Mouse (Mus musculus) brain, embryonic 14.5 days (tissue): ENCODE measurements at regions not wholly inside any gene's neighbourhood (a gene's known extent, or its start where the extent isn't known, plus 50 kb on each side); places are given as distances from the start of the nearest gene placed in this dataset.

ENCODE experiments used
- DNase-seq: peaks from one replicate; pipeline ENCODE4 v3.0.0-alpha.2; 2011; ENCODE audit warnings: low read depth
- CTCF ChIP-seq: fragments of 200-500 bp; IDR thresholded peaks from 2 replicates; pipeline ENCODE4 v1.5.1; 2012; ENCODE audit warnings: inconsistent platforms, mild to moderate bottlenecking, moderate library complexity, borderline replicate concordance; ENCODE audit not compliant: insufficient read depth, insufficient read length; ENCODE audit errors: extremely low read depth
- POLR2A ChIP-seq: fragments of 200-500 bp; IDR thresholded peaks from 2 replicates; pipeline ENCODE4 v1.6.1; 2012; ENCODE audit warnings: mild to moderate bottlenecking, inconsistent platforms, borderline replicate concordance; ENCODE audit not compliant: poor library complexity, insufficient read depth, insufficient read length, severe bottlenecking; ENCODE audit errors: extremely low read depth

DNA sequence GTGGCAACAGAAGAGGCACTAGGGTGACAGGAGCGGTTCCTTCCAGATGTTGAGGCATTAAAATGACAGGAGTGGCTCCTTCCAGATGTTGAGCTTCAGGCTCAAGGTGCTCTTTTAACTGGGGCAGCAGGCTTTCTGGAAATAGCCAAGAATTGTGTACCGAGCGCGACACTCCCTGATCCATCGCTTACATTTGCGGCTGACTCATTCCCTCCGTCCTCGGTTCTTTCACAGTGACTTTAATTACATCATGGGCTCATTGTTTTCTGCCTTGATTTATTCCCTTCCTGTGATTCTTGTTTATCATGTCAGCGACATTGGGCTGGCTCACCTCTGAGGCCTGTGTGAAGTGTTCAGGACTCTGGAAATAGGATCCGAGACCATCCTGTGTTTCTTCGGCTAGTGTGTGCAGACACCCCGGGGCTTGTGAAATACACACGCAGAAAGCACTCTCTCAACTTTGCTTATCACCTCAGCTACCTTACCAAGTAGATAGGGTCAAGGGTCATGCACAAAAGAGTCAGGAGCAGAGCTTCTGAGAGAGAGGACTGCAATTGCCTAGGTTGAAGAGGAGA lies 63.1 kb upstream of the Slc35c1 start:
- TF ChIP-seq CTCF = no peak
- TF ChIP-seq POLR2A = no peak
- no peak for DNase-seq

DNA sequence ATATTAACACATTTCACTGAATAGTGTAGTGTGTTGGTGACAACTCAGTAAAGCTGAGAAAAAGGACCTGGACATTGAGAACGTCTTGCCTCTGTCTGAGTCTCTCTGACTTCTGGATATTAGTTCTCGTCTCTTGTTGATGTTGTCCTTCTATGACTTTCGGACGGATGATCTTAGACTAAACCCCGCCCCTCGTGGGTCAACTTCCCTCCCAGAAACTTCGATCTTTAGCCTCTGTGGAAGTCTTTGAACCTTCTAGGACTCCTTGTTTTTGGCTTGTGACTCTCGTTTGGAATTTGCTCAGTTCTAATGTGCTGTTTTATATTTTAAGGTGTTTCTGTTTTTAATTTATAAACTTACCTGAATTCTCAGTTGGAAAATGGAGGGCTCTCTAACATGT lies 61.2 kb upstream of the Slc35c1 start:
- TF ChIP-seq POLR2A (no peak), CTCF (no peak)
- no peak for DNase-seq

DNA sequence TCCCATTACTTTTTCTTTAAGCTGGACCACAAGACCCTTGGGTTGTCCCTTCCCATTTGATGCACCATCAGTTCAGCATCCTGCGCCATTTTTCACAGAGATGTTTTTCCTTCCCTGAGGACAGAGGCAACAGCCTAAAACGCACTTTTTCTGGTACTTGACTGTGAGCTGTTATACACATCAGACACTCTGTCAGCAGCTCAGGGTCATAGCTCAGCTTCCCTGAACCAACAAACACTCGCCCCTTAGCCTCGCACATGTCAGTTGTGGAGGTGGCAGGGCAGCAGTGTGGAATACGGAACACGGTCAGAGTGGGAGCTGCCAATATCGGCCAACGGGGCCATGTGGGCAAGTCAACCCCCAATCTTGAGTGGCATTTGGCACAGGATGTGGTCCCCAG lies 59.1 kb upstream of the Slc35c1 start:
- TF ChIP-seq POLR2A = no peak
- TF ChIP-seq CTCF = no peak
- DNase-seq = no peak

DNA sequence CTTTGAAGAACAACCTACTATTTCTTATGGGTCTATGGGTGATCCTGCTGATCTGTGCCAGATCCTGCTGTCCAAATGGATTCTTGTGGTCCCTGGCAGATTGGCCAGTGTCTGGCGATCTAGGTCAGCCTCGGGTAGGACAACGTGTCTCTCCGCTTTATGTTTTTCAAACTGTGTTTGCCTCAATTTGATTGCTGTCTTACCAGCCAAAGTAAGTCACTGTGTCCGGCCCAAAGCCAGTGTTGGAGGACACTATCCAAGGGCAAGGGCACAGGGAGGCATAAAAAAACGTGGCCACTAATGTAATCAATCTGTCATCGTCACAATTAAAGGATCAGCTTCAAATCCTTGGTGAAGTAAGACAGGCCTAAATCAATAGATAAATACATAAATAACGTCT lies 58.6 kb upstream of the Slc35c1 start:
- TF ChIP-seq POLR2A (no peak), CTCF (no peak)
- DNase-seq = no peak

DNA sequence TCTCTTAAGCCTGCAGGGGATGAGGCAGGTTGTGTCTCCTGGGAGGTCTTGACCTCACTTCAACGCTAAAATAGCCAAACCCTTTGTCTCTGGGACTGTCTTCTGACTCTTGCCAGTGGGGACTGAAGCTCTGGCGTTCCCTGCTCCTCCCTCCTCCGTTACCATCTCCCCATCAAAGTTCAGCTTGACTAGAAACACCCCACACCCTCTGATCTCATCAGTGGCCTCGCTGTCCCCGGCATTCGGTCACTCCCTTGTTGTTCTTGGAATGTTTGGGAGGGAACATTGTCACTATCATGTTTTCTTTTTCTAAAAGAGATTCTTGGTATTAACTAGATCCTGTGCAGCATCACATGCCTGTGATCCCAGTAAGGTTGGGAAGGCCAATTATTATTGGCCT lies 54.6 kb upstream of the Slc35c1 start:
- DNase-seq = no peak
- TF ChIP-seq CTCF = no peak

DNA sequence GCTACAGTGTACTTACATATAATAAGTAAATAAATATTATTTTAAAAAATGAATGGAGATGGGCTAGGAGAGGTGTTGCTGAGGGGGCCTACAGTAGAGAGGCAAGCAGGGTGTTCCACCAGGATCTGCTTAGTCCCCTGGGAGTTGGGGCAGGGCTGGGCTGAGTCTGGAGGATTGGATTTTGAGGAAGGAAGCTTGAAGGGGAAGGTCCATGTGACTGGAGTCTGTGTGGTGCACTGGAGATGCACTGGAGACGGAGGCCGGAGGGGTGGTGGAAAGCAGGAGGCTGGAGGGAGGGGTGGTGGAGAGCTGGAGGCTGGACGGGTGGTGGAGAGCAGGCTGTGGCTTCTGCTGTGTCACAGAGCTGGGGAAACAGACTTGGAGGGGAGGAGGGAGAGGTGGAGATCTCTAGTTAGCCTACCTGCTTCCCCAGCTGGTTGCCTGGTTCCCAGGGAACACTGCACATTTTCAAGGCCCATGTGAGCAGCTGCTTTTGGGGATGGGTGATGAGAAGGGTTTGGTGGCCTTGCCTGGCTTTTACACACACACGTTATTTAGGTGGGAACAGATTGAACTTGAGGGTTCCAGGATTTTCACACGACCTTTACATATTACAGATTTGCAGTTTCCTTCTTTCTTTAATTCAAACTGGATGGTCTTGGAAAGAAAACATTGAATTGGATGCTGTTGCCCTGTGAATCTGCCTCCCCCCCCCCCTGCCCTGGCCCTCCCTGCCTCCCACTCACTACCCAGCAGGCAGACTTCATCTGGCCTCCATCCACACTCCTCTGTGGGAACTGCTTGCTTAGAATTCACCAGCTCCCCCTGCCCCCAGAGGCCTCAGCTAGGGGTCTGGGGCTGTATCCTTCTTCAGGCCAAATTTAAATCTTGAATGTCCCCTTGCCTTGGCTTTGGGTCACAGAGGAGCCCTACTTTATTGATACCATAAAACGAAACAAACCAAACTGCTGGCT lies 51.7 kb upstream of the Slc35c1 start:
- TF ChIP-seq POLR2A (no peak), CTCF (no peak)
- no peak for DNase-seq
